Mouse (Mus musculus) gastrocnemius, postnatal 4 days (tissue): ENCODE data around the gene Chrna4. TPM values are rescaled to one million over a fixed set of nuclear protein-coding genes. Genes with fewer than 3 reads are reported as not detected.
A peak's percentile ranks its signal among the peaks of the same experiment; 100 is the strongest.

Experiments used
- DNase-seq, 2 experiments: peaks; one replicate each; pipeline ENCODE4 v3.0.0; 2021 to 2022; ENCODE audit warnings: low spot score in 2 of 2, mixed read lengths in 2 of 2
- total RNA-seq, 2 experiments: library from RNA; stranded (reverse); gene quantifications; 2 replicates each; pipeline ENCODE4 v1.2.3; 2021

Gene Chrna4
- total RNA-seq, 2 experiments from 2014 or later: 2.9 to 3.8 TPM

GRCm38 (mm10) chr2:181038644-181039355, 4.5 kb downstream of the Chrna4 start:
- DNase-seq: no peak

GRCm38 (mm10) chr2:181036561-181036960, 6.8 kb downstream of the Chrna4 start:
- DNase-seq: no peak

- no peak for DNase-seq
Measured at GRCm38 (mm10) chr2:181035186-181035585, 8.2 kb downstream of the Chrna4 start.

- DNase-seq: no peak
Measured at GRCm38 (mm10) chr2:181033310-181033709, 10.0 kb downstream of the Chrna4 start.

GRCm38 (mm10) chr2:181032407-181032806, 10.9 kb downstream of the Chrna4 start:
- DNase-seq: no peak

- DNase-seq: no peak
Measured at GRCm38 (mm10) chr2:181031406-181031934, 11.9 kb downstream of the Chrna4 start.

GRCm38 (mm10) chr2:181008339-181008738, 35.0 kb downstream of the Chrna4 start:
- DNase-seq: no peak

GRCm38 (mm10) chr2:181007054-181007453, 36.3 kb downstream of the Chrna4 start:
- no peak for DNase-seq

GRCm38 (mm10) chr2:180996905-180997304, 46.4 kb downstream of the Chrna4 start:
- no peak for DNase-seq

GRCm38 (mm10) chr2:180996436-180996835, 46.9 kb downstream of the Chrna4 start:
- peak in 1 of 2 experiments; percentile 44 for DNase-seq

- DNase-seq: no peak
Measured at GRCm38 (mm10) chr2:180995457-180995856, 47.9 kb downstream of the Chrna4 start.

GRCm38 (mm10) chr2:180994360-180994759, 49.0 kb downstream of the Chrna4 start:
- no peak for DNase-seq

GRCm38 (mm10) chr2:180990347-180990746, 53.0 kb downstream of the Chrna4 start:
- DNase-seq: no peak

- no peak for DNase-seq
Measured at GRCm38 (mm10) chr2:180988948-180989347, 54.4 kb downstream of the Chrna4 start.

- DNase-seq: no peak
Measured at GRCm38 (mm10) chr2:180988347-180988913, 54.9 kb downstream of the Chrna4 start.

- no peak for DNase-seq
Measured at GRCm38 (mm10) chr2:180987432-180988030, 55.8 kb downstream of the Chrna4 start.

GRCm38 (mm10) chr2:180987001-180987400, 56.3 kb downstream of the Chrna4 start:
- no peak for DNase-seq

- no peak for DNase-seq
Measured at GRCm38 (mm10) chr2:180986449-180986848, 56.9 kb downstream of the Chrna4 start, which contains the start of gene Col20a1. Gene Col20a1 (plus strand): TSS chr2:180986535.

GRCm38 (mm10) chr2:180985635-180986034, 57.7 kb downstream of the Chrna4 start:
- DNase-seq: no peak

- no peak for DNase-seq
Measured at GRCm38 (mm10) chr2:180981133-180981532, 62.2 kb downstream of the Chrna4 start.
